Mouse (Mus musculus) testis, adult 2 months (tissue): ENCODE data around the gene Rgs6.

ENCODE experiments used
- CTCF ChIP-seq: fragments of 200-500 bp; IDR thresholded peaks from 2 replicates; pipeline ENCODE4 v1.5.1; 2012; ENCODE audit warnings: low read depth, mild to moderate bottlenecking, inconsistent platforms, low read length, moderate library complexity; ENCODE audit not compliant: control insufficient read depth, insufficient read depth, insufficient replicate concordance
- POLR2A ChIP-seq: fragments of 200-500 bp; IDR thresholded peaks from 2 replicates; pipeline ENCODE4 v1.6.1; 2012; ENCODE audit warnings: low read depth, mild to moderate bottlenecking, inconsistent platforms, low read length, moderate library complexity; ENCODE audit not compliant: control insufficient read depth

DNA sequence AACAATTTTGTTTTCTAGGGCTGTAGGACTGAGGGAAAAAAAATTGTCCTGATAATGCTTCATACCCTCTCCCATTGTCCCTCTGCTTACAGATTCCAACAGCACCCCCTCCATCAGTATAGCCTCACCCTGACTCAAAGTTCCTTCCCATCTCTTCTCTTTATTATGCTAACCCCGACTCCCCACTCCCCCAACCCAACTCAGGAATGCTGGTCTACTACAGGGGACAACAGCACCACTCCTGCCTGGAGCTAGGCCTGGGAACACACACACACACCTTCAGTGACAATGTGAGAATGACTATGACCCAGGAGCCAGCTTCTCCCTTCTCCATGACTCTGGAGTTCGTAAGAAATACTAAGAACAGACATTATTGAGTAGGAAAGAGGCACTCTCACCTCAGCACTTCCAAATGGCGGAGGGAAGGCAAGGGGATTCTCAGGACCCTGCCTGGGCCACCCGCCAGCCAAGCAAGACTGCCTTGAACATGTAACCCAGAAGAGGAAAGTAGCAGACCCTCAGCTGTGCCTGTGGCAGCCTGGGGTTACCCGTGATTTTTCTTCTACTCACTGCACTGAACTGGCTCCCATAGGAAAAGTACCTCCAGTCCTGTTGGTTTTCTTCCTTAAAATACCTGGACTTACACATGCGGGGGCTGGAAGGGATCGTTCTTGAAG lies 623.2 kb downstream of the Rgs6 start:
- TF ChIP-seq CTCF: no peak
- TF ChIP-seq POLR2A: no peak
